Mouse (Mus musculus): ENCODE measurements around the gene Tysnd1.

Gene Tysnd1

GRCm38 (mm10) chr10:61693563-61693962 lies 1.8 kb upstream of the Tysnd1 start:
- no peak for DNase-seq

GRCm38 (mm10) chr10:61695703-61696559 lies 617 bp downstream of the Tysnd1 start:
- DNase-seq = no peak

GRCm38 (mm10) chr10:61696560-61696823 lies 1.2 kb downstream of the Tysnd1 start:
- DNase-seq = no peak

- no peak for DNase-seq
Measured at GRCm38 (mm10) chr10:61697028-61697427, 1.7 kb downstream of the Tysnd1 start.

GRCm38 (mm10) chr10:61704663-61705062 lies 9.3 kb downstream of the Tysnd1 start:
- no peak for DNase-seq

- DNase-seq = no peak
Measured at GRCm38 (mm10) chr10:61706412-61707375, 11.4 kb downstream of the Tysnd1 start.

- DNase-seq = no peak
Measured at GRCm38 (mm10) chr10:61713601-61714000, 18.3 kb downstream of the Tysnd1 start.

GRCm38 (mm10) chr10:61714146-61714545 lies 18.8 kb downstream of the Tysnd1 start:
- DNase-seq = no peak

- peak; percentile 68 for DNase-seq
Measured at GRCm38 (mm10) chr10:61714771-61715461, 19.6 kb downstream of the Tysnd1 start, which contains the start of gene Aifm2. Gene Aifm2, plus strand, starts transcription at chr10:61715263.

- no peak for DNase-seq
Measured at GRCm38 (mm10) chr10:61715462-61715837, 20.1 kb downstream of the Tysnd1 start.

GRCm38 (mm10) chr10:61715996-61716864 lies 20.9 kb downstream of the Tysnd1 start:
- DNase-seq = no peak

- DNase-seq = no peak
Measured at GRCm38 (mm10) chr10:61717406-61718296, 22.3 kb downstream of the Tysnd1 start.

- no peak for DNase-seq
Measured at GRCm38 (mm10) chr10:61720331-61720730, 25.0 kb downstream of the Tysnd1 start.

GRCm38 (mm10) chr10:61722215-61722614 lies 26.9 kb downstream of the Tysnd1 start:
- DNase-seq = no peak

GRCm38 (mm10) chr10:61723271-61723670 lies 28.0 kb downstream of the Tysnd1 start:
- no peak for DNase-seq

- DNase-seq = no peak
Measured at GRCm38 (mm10) chr10:61729181-61729580, 33.9 kb downstream of the Tysnd1 start.

- DNase-seq = no peak
Measured at GRCm38 (mm10) chr10:61730171-61730570, 34.9 kb downstream of the Tysnd1 start.

- peak; percentile 39 for DNase-seq
Measured at GRCm38 (mm10) chr10:61734377-61734776, 39.1 kb downstream of the Tysnd1 start.

- DNase-seq = no peak
Measured at GRCm38 (mm10) chr10:61736671-61737078, 41.4 kb downstream of the Tysnd1 start.

- DNase-seq = no peak
Measured at GRCm38 (mm10) chr10:61737537-61737936, 42.2 kb downstream of the Tysnd1 start.

- no peak for DNase-seq
Measured at GRCm38 (mm10) chr10:61738126-61738525, 42.8 kb downstream of the Tysnd1 start.

All from lung, postnatal 14 days (tissue).